Mouse (Mus musculus) retina, postnatal 1 day (tissue): ENCODE data around the gene Slc22a14.

ENCODE experiments used
- DNase-seq: peaks from one replicate; pipeline ENCODE4 v3.0.0-alpha.2; 2012

The Slc22a14 gene

GRCm38 (mm10) chr9:119355943-119356342 is 9.4 kb downstream of the Slc22a14 start:
- no peak for DNase-seq

- DNase-seq: no peak
Observed at GRCm38 (mm10) chr9:119353926-119354325, 11.4 kb downstream of the Slc22a14 start.

GRCm38 (mm10) chr9:119352060-119352459 is 13.3 kb downstream of the Slc22a14 start:
- peak; percentile 80 for DNase-seq

GRCm38 (mm10) chr9:119350947-119351705 is 14.2 kb downstream of the Slc22a14 start:
- DNase-seq: no peak

GRCm38 (mm10) chr9:119350531-119350930 is 14.8 kb downstream of the Slc22a14 start:
- DNase-seq: no peak

- DNase-seq: no peak
Observed at GRCm38 (mm10) chr9:119346376-119346775, 19.0 kb downstream of the Slc22a14 start.

GRCm38 (mm10) chr9:119342728-119343127 is 22.6 kb downstream of the Slc22a14 start:
- DNase-seq: no peak

- DNase-seq: peak; percentile 95
Observed at GRCm38 (mm10) chr9:119340909-119341816, 24.2 kb downstream of the Slc22a14 start, which contains the start of gene Myd88. Myd88 (minus strand) TSS chr9:119341411.

GRCm38 (mm10) chr9:119340212-119340580 is 25.2 kb downstream of the Slc22a14 start:
- DNase-seq: peak; percentile 7

- DNase-seq: peak; percentile 72
Observed at GRCm38 (mm10) chr9:119339558-119340211, 25.7 kb downstream of the Slc22a14 start, which contains the start of gene Acaa1a. Acaa1a (plus strand) TSS chr9:119339676.

GRCm38 (mm10) chr9:119339106-119339505 is 26.2 kb downstream of the Slc22a14 start:
- DNase-seq: no peak

GRCm38 (mm10) chr9:119338350-119338749 is 27.0 kb downstream of the Slc22a14 start:
- no peak for DNase-seq

GRCm38 (mm10) chr9:119337842-119338241 is 27.5 kb downstream of the Slc22a14 start:
- DNase-seq: no peak

GRCm38 (mm10) chr9:119335571-119335970 is 29.8 kb downstream of the Slc22a14 start:
- no peak for DNase-seq

GRCm38 (mm10) chr9:119334834-119335233 is 30.5 kb downstream of the Slc22a14 start:
- no peak for DNase-seq

- DNase-seq: peak; percentile 53
Observed at GRCm38 (mm10) chr9:119334324-119334723, 31.0 kb downstream of the Slc22a14 start.

GRCm38 (mm10) chr9:119330186-119330963 is 35.0 kb downstream of the Slc22a14 start:
- DNase-seq: no peak

GRCm38 (mm10) chr9:119328488-119328887 is 36.9 kb downstream of the Slc22a14 start:
- DNase-seq: no peak

- DNase-seq: no peak
Observed at GRCm38 (mm10) chr9:119324130-119324529, 41.2 kb downstream of the Slc22a14 start.

- no peak for DNase-seq
Observed at GRCm38 (mm10) chr9:119323260-119323645, 42.1 kb downstream of the Slc22a14 start.

- peak; percentile 100 for DNase-seq
Observed at GRCm38 (mm10) chr9:119322289-119323259, 42.8 kb downstream of the Slc22a14 start, which contains the start of gene Oxsr1. Oxsr1 (minus strand) TSS chr9:119322427.
